Comparison of ENCODE assay signal across 10 mouse cellular contexts in the genomic region with DNA sequence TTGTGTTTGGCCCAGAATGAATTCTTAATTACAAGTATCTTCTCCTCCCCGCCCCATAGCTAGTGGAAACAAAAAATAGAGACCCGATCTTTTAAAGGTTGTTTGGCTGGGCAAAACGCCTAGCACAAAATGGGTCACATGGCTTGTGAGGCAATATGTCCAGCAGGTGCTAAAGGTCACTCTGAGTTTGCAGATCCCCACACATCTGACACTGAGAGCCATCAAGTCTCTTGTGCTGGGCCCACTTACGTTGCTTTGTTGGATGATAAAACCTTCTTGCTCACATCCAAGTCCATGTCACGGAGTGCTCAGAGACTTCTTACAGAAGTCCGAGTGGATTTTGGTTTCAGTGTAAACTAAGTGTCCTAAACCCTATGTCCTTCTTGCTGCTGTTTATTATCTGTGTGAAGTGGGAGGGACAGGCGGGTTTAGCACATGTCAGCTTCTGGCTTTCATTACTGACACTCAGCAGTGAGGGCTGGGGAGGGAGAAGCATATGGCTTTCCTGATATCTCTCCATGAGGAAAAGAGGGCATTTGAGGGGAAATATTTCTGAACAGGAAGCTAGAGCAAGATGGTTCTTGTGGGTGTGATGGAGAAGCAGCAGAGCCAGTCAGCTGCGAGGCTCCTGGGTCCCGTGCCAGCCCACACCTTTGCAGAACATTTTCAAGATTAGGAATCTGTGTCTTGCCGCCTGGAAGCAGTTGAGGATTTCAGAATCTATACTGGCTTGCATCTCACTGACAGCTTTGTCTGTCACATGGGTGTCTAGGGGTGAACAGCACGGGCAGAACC.
DNase-seq lines count a peak whose midpoint lies in the region; ATAC-seq lines count a peak whose summit lies in the region.
"Had no signal": no experiment of that assay in that cellular context is flagged by ENCODE, and none has a peak within 500 bp of the region (broad histone marks: within the 10 kb centered on the region; RNA-seq: fewer than 3 reads in every experiment).

No protein-coding gene starts in this region.

- H3K4me2 ChIP-seq in kidney, embryonic 14.5 days (replicated peaks; ENCODE audit: low read depth, low read length) = no peak overlapping the region
- H3K4me2 ChIP-seq: limb, embryonic 15.5 days; stomach, embryonic 15.5 days had no signal

- H3K9me3 ChIP-seq in kidney, embryonic 14.5 days (ENCODE audit: control insufficient read depth, low read length) = no peaks in the 10 kb centered on the region
- H3K9me3 ChIP-seq: limb, embryonic 15.5 days; stomach, embryonic 15.5 days had no signal

- H3K4me1 ChIP-seq in kidney, embryonic 14.5 days (ENCODE audit: control insufficient read depth, insufficient read depth, low read length) = no peaks in the 10 kb centered on the region
- H3K4me1 ChIP-seq: limb, embryonic 15.5 days; stomach, embryonic 15.5 days had no signal

- H3K4me3 ChIP-seq in kidney, embryonic 14.5 days (ENCODE audit: low read length) = no peak overlapping the region
- H3K4me3 ChIP-seq: limb, embryonic 15.5 days; stomach, embryonic 15.5 days had no signal

- intact Hi-C loops in heart, postnatal 25 days (cut with DNase I) = loop anchor here (5.0 kb wide), 1 partner anchor 42 kb away; no protein-coding TSS in a partner anchor
- intact Hi-C loops in left cerebral cortex, postnatal 25 days (cut with DNase I) = no loop called here

- peak; percentile 50 for DNase-seq in kidney, adult 18-20 months
- peak; percentile 49 to 82 for DNase-seq in frontal cortex, postnatal 10 days (ENCODE audit: low spot score in 2 of 2)
- DNase-seq in heart, postnatal 25 days (ENCODE audit: low spot score) = peak; percentile 51
- DNase-seq in left cerebral cortex, postnatal 25 days (ENCODE audit: low spot score in 2 of 2) = peak; percentile 72 to 96
- peak; percentile 91 for DNase-seq in skeletal muscle tissue, adult 2 months (ENCODE audit: low read depth, low spot score)
- DNase-seq in natural killer cell, adult 2 months (ENCODE audit: low spot score in 2 of 2) = no peak

- 63% methylated on average over 11 of the region's 11 CpGs for WGBS in kidney, embryonic 14.5 days

- H3K36me3 ChIP-seq in kidney, embryonic 14.5 days (ENCODE audit: control insufficient read depth, insufficient read depth, low read length) = no peaks in the 10 kb centered on the region
- H3K36me3 ChIP-seq: limb, embryonic 15.5 days; stomach, embryonic 15.5 days had no signal

- H3K27ac ChIP-seq in kidney, embryonic 14.5 days (ENCODE audit: low read depth, low read length) = no peak overlapping the region
- H3K27ac ChIP-seq: limb, embryonic 15.5 days; stomach, embryonic 15.5 days had no signal

- H3K9ac ChIP-seq in kidney, embryonic 14.5 days (ENCODE audit: low read depth, low read length) = no peak overlapping the region
- H3K9ac ChIP-seq: limb, embryonic 15.5 days; stomach, embryonic 15.5 days had no signal

- ATAC-seq in kidney, embryonic 14.5 days (ENCODE audit: low FRiP score, low TSS enrichment) = no peak
- no peak for ATAC-seq in erythroid progenitor cell, adult 5-6 weeks (replicated peaks; ENCODE audit: low FRiP score, poor library complexity, severe bottlenecking)

- no peaks in the 10 kb centered on the region for H3K27me3 ChIP-seq in kidney, embryonic 14.5 days (ENCODE audit: control insufficient read depth, insufficient read depth, low read length)
- H3K27me3 ChIP-seq: limb, embryonic 15.5 days; stomach, embryonic 15.5 days had no signal

Comparison
In these comparisons a context has a peak if more than half of its experiments do, and no peak if none do; other contexts are left out.
1. DNase-seq: peak in kidney, adult 18-20 months (single experiment), frontal cortex, postnatal 10 days (2 of 2), heart, postnatal 25 days (single experiment), left cerebral cortex, postnatal 25 days (2 of 2) and skeletal muscle tissue, adult 2 months (single experiment); none in natural killer cell, adult 2 months (0 of 2).